Mouse (Mus musculus) thymus, adult 2 months (tissue): ENCODE measurements around the gene Acly. TPM values are rescaled to one million over a fixed set of nuclear protein-coding genes. Genes with fewer than 3 reads are reported as not detected.
A peak's percentile ranks its signal among the peaks of the same experiment; 100 is the strongest.

ENCODE experiments used
- DNase-seq: peaks from one replicate; pipeline ENCODE4 v3.0.0; 2021
- H3K27ac ChIP-seq: fragments of 200-500 bp; 2 replicates; pipeline ENCODE4 v1.5.1; 2012; ENCODE audit warnings: low read length, control low read depth; ENCODE audit not compliant: control insufficient read depth, insufficient read depth
- H3K27me3 ChIP-seq: fragments of 200-500 bp; 2 replicates; pipeline ENCODE4 v1.6.1; 2012; ENCODE audit warnings: mild to moderate bottlenecking, low read length, moderate library complexity, mixed read lengths; ENCODE audit not compliant: control insufficient read depth, insufficient read depth
- H3K36me3 ChIP-seq: fragments of 200-500 bp; 2 replicates; pipeline ENCODE4 v1.6.1; 2012; ENCODE audit warnings: mild to moderate bottlenecking, low read length, moderate library complexity; ENCODE audit not compliant: control insufficient read depth, insufficient read depth
- H3K4me1 ChIP-seq: fragments of 200-500 bp; replicated peaks from 2 replicates; pipeline ENCODE4 v1.6.1; 2012; ENCODE audit warnings: low read length; ENCODE audit not compliant: control insufficient read depth, insufficient read depth
- H3K4me3 ChIP-seq: fragments of 200-500 bp; 2 replicates; pipeline ENCODE4 v1.5.1; 2012; ENCODE audit warnings: mild to moderate bottlenecking, low read length, control low read depth, moderate library complexity; ENCODE audit not compliant: control insufficient read depth, insufficient read depth
- CTCF ChIP-seq: fragments of 200-500 bp; IDR thresholded peaks from 2 replicates; pipeline ENCODE4 v1.5.1; 2012; ENCODE audit warnings: mild to moderate bottlenecking, control low read depth, low read length, moderate library complexity, borderline replicate concordance; ENCODE audit not compliant: control insufficient read depth, poor library complexity, insufficient read depth; ENCODE audit errors: extremely low read depth
- POLR2A ChIP-seq: fragments of 200-500 bp; IDR thresholded peaks from 2 replicates; pipeline ENCODE4 v1.6.1; 2012; ENCODE audit warnings: mild to moderate bottlenecking, low read length, control low read depth, moderate library complexity; ENCODE audit not compliant: control insufficient read depth, poor library complexity, insufficient read depth; ENCODE audit errors: extremely low read depth
- WGBS: fragments of 180-500 bp; shearing (Covaris S2); methylation state at CpG from one replicate; pipeline ENCODE4 v1.1.7; 2018; 5-methylcytosine and 5-hydroxymethylcytosine counted together
- polyA plus RNA-seq: library from polyadenylated mRNA; depleted of rRNA; stranded (reverse); fragments of >200 nt; gene quantifications from 2 replicates; pipeline ENCODE4 v1.2.3, GENCODE M21; 2012

The Acly gene
- polyA plus RNA-seq, 1 experiment, result 150 TPM

DNA sequence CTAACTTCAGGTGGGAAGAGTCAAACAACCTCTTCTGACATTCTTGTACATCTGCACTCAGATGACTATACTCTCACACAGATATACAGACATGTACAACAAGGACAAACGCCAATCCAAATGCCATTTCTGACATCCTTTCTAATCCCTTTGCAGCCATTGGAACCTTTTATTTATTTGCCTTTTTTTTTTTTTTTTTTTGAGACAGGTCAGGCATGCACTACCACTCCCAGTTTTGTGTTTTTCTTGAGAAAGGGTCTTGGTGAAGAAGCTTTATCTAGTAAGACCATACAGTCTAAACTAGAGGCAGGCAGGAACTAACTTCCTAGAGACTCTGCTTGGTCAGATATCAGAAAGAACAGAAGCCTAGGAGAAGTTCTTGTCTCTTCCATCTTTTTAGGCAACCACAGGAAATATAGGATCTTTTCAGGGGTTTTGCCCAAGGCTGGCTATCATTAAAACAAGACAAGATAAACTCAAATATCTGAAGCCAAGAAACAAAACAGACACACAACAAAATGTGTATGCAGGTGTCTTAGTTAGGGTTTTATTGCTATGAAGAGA lies 62.5 kb downstream of the Acly start:
- Histone ChIP-seq H3K27me3 (no peaks in the 10 kb centered on the region), H3K36me3 (peaks cover 24% of the 10 kb centered on the region), H3K4me3 (no peak overlapping the region), H3K27ac (no peak overlapping the region), H3K4me1 (no peaks in the 10 kb centered on the region)
- DNase-seq, result no peak
- 100% methylated on average over 1 of the region's 1 CpGs for WGBS
- TF ChIP-seq CTCF (no peak), POLR2A (no peak)

DNA sequence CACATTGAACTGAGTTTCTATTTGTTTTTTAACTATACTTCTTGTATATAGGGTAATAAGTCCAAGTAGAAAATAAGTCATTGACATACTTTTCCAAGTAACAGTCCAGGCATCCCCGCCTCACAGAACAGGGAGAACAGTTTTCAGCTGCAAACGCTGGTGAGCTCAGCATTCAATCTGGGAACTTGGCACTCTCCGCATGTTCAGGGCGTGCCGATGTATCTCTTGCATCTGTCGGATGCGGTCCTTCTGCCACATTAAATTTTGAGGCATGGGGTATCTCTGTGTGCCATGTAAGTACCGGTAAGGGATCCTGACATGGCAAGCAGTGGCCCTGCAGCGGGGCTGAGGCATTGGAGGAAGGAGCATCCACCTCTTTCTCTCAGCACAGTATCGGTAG lies 65.1 kb downstream of the Acly start:
- Histone ChIP-seq H3K27ac (no peak overlapping the region), H3K27me3 (no peaks in the 10 kb centered on the region), H3K4me3 (no peak overlapping the region), H3K36me3 (peaks cover 24% of the 10 kb centered on the region), H3K4me1 (no peaks in the 10 kb centered on the region)
- DNase-seq, result no peak
- 98% methylated on average over 10 of the region's 10 CpGs for WGBS
- no peak for TF ChIP-seq CTCF
- no peak for TF ChIP-seq POLR2A

DNA sequence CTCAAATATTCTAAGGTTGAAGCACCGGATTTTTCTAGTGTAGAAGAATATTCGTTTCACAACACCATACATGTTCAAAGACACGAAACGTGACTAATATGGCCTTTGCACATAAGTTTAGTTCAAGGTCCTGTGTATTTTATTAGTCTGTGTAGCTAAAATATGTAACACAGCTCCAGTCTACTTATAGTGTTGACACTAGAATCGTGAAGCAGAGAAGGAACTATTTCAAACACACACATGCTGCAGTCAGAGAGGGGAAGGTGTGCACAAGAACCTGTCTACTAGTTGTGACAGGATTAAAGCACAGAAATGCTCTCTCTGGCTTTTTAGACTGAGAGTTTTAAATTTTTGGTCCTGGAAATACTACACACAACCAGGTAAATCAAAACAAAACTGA lies 70.1 kb downstream of the Acly start:
- Histone ChIP-seq H3K4me1 (no peaks in the 10 kb centered on the region), H3K27ac (no peak overlapping the region), H3K27me3 (no peaks in the 10 kb centered on the region), H3K36me3 (peaks cover 10% of the 10 kb centered on the region), H3K4me3 (no peak overlapping the region)
- 95% methylated on average over 5 of the region's 5 CpGs for WGBS
- no peak for DNase-seq
- TF ChIP-seq POLR2A (no peak), CTCF (no peak)

DNA sequence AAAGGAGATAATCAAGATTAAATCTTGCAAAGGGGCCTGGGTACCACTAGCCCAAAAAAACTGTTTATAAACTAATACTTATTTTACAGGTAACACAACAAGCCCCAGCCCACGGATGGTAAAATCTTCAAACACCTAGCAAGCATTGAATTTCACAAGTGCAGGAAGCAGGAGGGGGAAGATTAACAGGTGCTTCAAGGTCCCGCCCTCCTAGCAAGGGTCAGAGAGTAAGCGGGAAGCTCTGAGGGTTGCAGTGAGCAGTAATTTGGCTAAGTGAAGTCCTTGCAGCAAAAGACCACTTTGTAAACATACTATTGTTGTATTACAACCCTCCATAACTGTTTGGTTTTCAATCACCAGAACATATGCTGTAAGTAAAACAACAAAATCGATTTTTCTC lies 70.6 kb downstream of the Acly start:
- no peaks in the 10 kb centered on the region for H3K27me3 ChIP-seq
- H3K4me3 ChIP-seq, result no peak overlapping the region
- WGBS, result 69% methylated on average over 4 of the region's 4 CpGs
- H3K27ac ChIP-seq, result no peak overlapping the region
- TF ChIP-seq POLR2A (no peak), CTCF (no peak)
- H3K36me3 ChIP-seq, result peaks cover 5% of the 10 kb centered on the region; the same call in 1 of the 2 replicates
- DNase-seq, result no peak
- H3K4me1 ChIP-seq, result no peaks in the 10 kb centered on the region

DNA sequence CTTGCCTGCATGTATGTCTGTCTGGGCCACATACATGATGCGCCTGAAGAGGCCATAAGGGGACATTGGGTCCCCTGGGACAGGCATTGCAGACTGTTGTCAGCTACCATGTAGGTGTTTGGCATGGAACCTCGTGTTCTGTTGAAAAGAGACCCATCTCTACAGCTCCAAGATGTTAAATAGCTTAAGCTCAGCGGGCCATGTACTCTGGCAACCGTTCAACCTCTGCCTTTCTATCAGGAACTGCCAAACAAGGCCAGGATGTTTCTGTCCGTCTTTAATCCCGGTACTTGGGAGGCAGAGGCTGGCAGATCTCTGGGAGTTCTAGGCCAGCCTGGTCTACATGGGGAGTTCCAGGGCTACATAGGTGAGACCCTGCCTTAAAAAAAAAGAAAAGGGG lies 85.2 kb downstream of the Acly start:
- Histone ChIP-seq H3K36me3 (peaks cover 3% of the 10 kb centered on the region; the same call in 1 of the 2 replicates), H3K4me1 (peaks cover 9% of the 10 kb centered on the region), H3K4me3 (no peak overlapping the region), H3K27me3 (no peaks in the 10 kb centered on the region), H3K27ac (no peak overlapping the region)
- no peak for TF ChIP-seq CTCF
- TF ChIP-seq POLR2A, result no peak
- 90% methylated on average over 6 of the region's 6 CpGs for WGBS
- DNase-seq, result no peak

DNA sequence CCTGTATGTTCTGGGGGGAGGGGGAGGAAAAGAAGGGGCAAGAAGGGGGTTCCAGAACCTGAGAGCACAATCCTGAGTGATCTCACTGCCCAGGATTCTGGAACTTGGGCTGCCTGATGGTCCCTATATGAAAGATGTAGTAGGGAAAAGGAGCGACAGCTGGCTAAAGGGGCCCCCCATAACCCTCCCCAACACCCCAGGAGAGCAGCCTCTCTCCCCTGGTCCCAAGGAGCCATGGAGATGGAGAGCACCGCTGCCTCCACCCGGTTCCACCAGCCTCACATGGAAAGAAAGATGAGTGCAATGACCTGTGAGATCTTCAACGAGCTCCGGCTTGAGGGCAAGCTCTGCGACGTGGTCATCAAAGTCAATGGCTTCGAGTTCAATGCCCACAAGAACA lies 86.0 kb downstream of the Acly start, which contains the start of the genes Nt5c3b and Klhl10:
Gene Nt5c3b (minus strand): TSS at position 12 of the 400 bp plus-strand sequence.
Gene Klhl10 (plus strand): TSS at position 121 of the 400 bp plus-strand sequence.
- no peak for TF ChIP-seq CTCF
- no peak for TF ChIP-seq POLR2A
- peak within 1 kb of the TSS; percentile 69 for H3K27ac ChIP-seq
- peak within 1 kb of the TSS; percentile 80 for H3K4me3 ChIP-seq
- WGBS, result 93% methylated on average over 8 of the region's 8 CpGs
- DNase-seq, result no peak
- H3K36me3 ChIP-seq, result peaks cover 9% of the 10 kb centered on the region; the same call in 1 of the 2 replicates
- no peaks in the 10 kb centered on the region for H3K27me3 ChIP-seq
- H3K4me1 ChIP-seq, result peaks cover 9% of the 10 kb centered on the region
